Mouse (Mus musculus): ENCODE data around the gene Adk. TPM values are rescaled to one million over a fixed set of nuclear protein-coding genes. Genes with fewer than 3 reads are reported as not detected.

Gene Adk
- total and polyA plus RNA-seq, 3 experiments: 104 to 253 (median 212) TPM

DNA sequence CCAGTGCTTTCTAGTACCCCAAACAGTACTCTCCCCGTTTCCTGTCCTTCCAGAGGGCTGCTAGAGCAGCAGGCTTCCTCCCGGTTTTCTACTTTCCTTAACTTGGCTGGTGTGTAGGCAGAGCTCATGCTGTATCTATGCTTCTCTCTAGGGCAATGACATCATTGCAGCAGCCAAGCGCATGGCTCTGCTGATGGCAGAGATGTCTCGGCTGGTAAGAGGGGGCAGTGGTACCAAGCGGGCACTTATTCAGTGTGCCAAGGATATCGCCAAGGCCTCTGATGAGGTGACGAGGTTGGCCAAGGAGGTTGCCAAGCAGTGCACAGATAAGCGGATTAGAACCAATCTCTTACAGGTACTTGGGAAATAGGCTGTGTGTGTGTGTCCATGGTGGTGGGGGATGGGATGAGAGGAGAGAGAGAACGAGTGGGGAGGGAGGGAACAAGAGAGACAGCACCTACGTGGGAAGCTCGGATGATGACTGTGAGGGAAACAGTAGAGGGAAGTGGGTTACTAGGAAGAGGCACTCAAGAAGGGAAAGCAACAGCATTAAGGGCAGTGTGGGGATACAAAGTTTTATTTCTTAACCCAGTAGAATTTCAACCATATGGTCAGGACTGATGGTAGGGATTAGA, 23.2 kb upstream of the Adk start:
- Histone ChIP-seq H3K36me3 (ENCODE audit: control insufficient read depth, insufficient read depth, low read length) (peaks cover 40% of the 10 kb centered on the region), H3K4me3 (no peak overlapping the region), H3K27me3 (ENCODE audit: control insufficient read depth, insufficient read depth, low read length) (no peaks in the 10 kb centered on the region), H3K79me2 (replicated peaks; ENCODE audit: control insufficient read depth, insufficient read depth, low read length) (no peaks in the 10 kb centered on the region), H3K9ac (ENCODE audit: low read depth, low read length) (no peak overlapping the region), H3K27ac (no peak overlapping the region), H3K4me1 (ENCODE audit: control insufficient read depth, insufficient read depth, low read length) (peaks cover 4% of the 10 kb centered on the region)
- 60% methylated on average over 11 of the region's 11 CpGs for WGBS
- intact Hi-C loops (cut with DNase I): loop anchor here (10.0 kb wide), 1 partner anchor 224 kb away; no protein-coding TSS in a partner anchor
- no peak for DNase-seq
- TF ChIP-seq CTCF (IDR thresholded peaks at IDR 0.05) (no peak), EP300 (IDR thresholded peaks at IDR 0.05; ENCODE audit: insufficient read depth, low read depth, low read length) (no peak), POLR2A (IDR thresholded peaks at IDR 0.05; ENCODE audit: insufficient read depth, low read depth, low read length) (no peak)

DNA sequence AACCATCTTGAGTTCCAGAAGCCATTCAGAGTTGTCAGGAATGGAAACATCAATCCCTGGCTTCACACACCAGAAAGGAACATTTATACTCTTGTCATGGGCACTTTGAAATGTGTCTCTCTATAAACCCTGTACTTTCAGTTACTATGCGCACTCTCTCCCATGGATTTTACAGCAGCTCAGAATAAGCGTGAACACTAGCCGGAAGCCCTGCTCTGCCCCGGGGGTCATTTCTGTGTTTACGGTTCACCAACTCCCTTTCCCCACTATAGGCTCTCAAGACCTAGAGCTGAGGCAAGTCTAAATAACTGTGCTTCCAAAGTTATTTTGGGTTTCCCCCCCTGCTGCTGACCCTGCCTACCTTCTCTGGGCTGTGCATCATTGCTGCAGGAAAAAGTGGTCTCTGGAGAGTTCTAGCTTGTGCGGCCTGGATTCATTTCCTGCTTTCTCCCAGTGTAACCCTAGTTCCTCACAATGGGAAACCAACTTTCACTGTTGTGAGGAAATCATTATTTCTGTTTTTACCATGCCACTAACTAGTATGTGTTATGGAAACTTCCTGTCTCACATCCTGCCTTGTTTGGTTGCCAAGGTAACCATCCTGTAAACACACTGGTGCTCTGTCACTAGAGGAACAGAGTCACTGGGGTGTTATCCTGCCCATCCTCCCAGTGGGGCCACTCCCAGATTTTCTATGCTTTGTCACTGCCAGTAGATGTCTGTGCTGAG, 20.4 kb upstream of the Adk start:
- 49% methylated on average over 6 of the region's 6 CpGs for WGBS
- Histone ChIP-seq H3K79me2 (replicated peaks; ENCODE audit: control insufficient read depth, insufficient read depth, low read length) (no peaks in the 10 kb centered on the region), H3K9ac (ENCODE audit: low read depth, low read length) (no peak overlapping the region), H3K27ac (peak overlapping the region; percentile 80), H3K36me3 (ENCODE audit: control insufficient read depth, insufficient read depth, low read length) (peaks cover 38% of the 10 kb centered on the region), H3K27me3 (ENCODE audit: control insufficient read depth, insufficient read depth, low read length) (no peaks in the 10 kb centered on the region), H3K4me1 (ENCODE audit: control insufficient read depth, insufficient read depth, low read length) (peaks cover 4% of the 10 kb centered on the region), H3K4me3 (no peak overlapping the region)
- intact Hi-C loops (cut with DNase I): loop anchor here (2.0 kb wide), 1 partner anchor 15 kb away; no protein-coding TSS in a partner anchor
- TF ChIP-seq EP300 (IDR thresholded peaks at IDR 0.05; ENCODE audit: insufficient read depth, low read depth, low read length): no peak
- TF ChIP-seq CTCF (IDR thresholded peaks at IDR 0.05): 0 out of 2 replicates have a peak, but pooled peaks have one; percentile 17
- TF ChIP-seq POLR2A (IDR thresholded peaks at IDR 0.05; ENCODE audit: insufficient read depth, low read depth, low read length): no peak; the same call in 1 of the 2 replicates
- DNase-seq: peak; percentile 47 to 80

DNA sequence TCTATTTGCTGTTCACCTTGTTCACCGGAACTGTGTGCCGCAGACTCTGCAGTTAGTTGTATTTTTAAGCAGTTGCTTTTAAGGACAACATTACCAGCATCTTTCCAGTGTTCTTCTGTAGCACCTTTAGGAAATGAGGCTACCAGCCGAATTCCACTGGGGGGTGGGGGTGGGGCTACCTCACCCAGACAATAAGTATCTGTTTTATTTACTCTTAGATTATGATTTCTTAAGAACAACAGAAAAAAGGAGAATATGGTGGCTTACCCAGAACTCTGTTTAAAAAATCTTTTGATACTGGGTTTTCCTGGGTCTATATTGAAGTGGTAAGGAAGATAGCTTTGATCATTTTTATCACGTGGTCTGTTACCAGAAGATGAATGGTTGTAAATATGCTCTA, 18.1 kb upstream of the Adk start:
- no peak overlapping the region for H3K4me3 ChIP-seq
- peaks cover 33% of the 10 kb centered on the region for H3K36me3 ChIP-seq (ENCODE audit: control insufficient read depth, insufficient read depth, low read length)
- no peak overlapping the region for H3K27ac ChIP-seq
- H3K79me2 ChIP-seq (replicated peaks; ENCODE audit: control insufficient read depth, insufficient read depth, low read length): no peaks in the 10 kb centered on the region
- intact Hi-C loops (cut with DNase I): no loop called here
- TF ChIP-seq CTCF (IDR thresholded peaks at IDR 0.05) (no peak), EP300 (IDR thresholded peaks at IDR 0.05; ENCODE audit: insufficient read depth, low read depth, low read length) (no peak), POLR2A (IDR thresholded peaks at IDR 0.05; ENCODE audit: insufficient read depth, low read depth, low read length) (no peak)
- H3K9ac ChIP-seq (ENCODE audit: low read depth, low read length): no peak overlapping the region
- no peaks in the 10 kb centered on the region for H3K27me3 ChIP-seq (ENCODE audit: control insufficient read depth, insufficient read depth, low read length)
- DNase-seq: no peak
- WGBS: 71% methylated on average over 4 of the region's 4 CpGs
- peaks cover 4% of the 10 kb centered on the region for H3K4me1 ChIP-seq (ENCODE audit: control insufficient read depth, insufficient read depth, low read length)

DNA sequence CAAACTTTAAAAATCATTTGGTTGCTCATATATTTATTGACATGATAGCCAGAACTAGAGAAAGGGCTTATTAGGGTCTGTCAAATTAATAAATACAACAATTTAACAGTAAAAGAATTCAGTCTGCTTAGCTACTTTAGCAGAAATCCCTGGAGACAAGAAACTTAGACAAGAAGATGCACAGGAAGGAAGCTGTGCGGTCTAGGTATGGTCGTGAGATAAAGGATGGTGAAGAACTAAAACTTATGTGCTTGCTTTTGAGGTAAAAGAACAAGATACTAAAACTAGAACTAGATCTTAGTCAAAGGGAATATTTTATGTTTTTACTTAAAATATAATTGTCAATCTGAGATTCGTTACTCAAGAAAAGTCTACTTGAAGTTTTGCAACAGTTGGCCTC, 17.6 kb upstream of the Adk start:
- no peak for TF ChIP-seq EP300 (IDR thresholded peaks at IDR 0.05; ENCODE audit: insufficient read depth, low read depth, low read length)
- no peak for TF ChIP-seq POLR2A (IDR thresholded peaks at IDR 0.05; ENCODE audit: insufficient read depth, low read depth, low read length)
- TF ChIP-seq CTCF (IDR thresholded peaks at IDR 0.05): no peak
- Histone ChIP-seq H3K27me3 (ENCODE audit: control insufficient read depth, insufficient read depth, low read length) (no peaks in the 10 kb centered on the region), H3K4me1 (ENCODE audit: control insufficient read depth, insufficient read depth, low read length) (peaks cover 4% of the 10 kb centered on the region), H3K79me2 (replicated peaks; ENCODE audit: control insufficient read depth, insufficient read depth, low read length) (no peaks in the 10 kb centered on the region), H3K4me3 (no peak overlapping the region), H3K36me3 (ENCODE audit: control insufficient read depth, insufficient read depth, low read length) (peaks cover 38% of the 10 kb centered on the region), H3K27ac (no peak overlapping the region), H3K9ac (ENCODE audit: low read depth, low read length) (no peak overlapping the region)
- DNase-seq: no peak
- WGBS: 64% methylated on average over 3 of the region's 3 CpGs
- intact Hi-C loops (cut with DNase I): no loop called here

DNA sequence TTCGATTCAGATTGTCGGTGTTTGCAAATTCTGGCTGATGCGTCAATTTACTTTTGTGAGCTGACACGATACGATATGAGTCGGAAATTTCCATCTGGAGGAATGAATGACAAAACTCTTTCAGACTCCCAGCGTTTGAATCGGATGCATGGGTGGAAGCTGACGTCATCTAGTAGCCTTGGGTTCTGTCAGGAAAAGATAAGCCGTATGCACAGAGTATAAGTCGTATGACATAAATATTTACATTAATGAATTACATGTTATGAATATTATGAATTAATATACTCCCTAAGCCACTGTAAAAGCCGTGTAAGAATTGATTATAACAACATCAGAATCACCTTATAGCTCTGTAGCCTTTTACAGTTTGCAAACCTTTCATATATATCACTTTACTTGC, 13.3 kb upstream of the Adk start:
- no peaks in the 10 kb centered on the region for H3K27me3 ChIP-seq (ENCODE audit: control insufficient read depth, insufficient read depth, low read length)
- 33% methylated on average over 12 of the region's 12 CpGs for WGBS
- H3K9ac ChIP-seq (ENCODE audit: low read depth, low read length): no peak overlapping the region
- H3K79me2 ChIP-seq (replicated peaks; ENCODE audit: control insufficient read depth, insufficient read depth, low read length): no peaks in the 10 kb centered on the region; the same call in 1 of the 2 replicates
- no peak for DNase-seq
- TF ChIP-seq EP300 (IDR thresholded peaks at IDR 0.05; ENCODE audit: insufficient read depth, low read depth, low read length) (no peak), POLR2A (IDR thresholded peaks at IDR 0.05; ENCODE audit: insufficient read depth, low read depth, low read length) (no peak), CTCF (IDR thresholded peaks at IDR 0.05) (no peak)
- H3K27ac ChIP-seq: no peak overlapping the region
- intact Hi-C loops (cut with DNase I): no loop called here
- H3K4me1 ChIP-seq (ENCODE audit: control insufficient read depth, insufficient read depth, low read length): peaks cover under 1% of the 10 kb centered on the region
- H3K4me3 ChIP-seq: no peak overlapping the region
- H3K36me3 ChIP-seq (ENCODE audit: control insufficient read depth, insufficient read depth, low read length): peaks cover 11% of the 10 kb centered on the region

DNA sequence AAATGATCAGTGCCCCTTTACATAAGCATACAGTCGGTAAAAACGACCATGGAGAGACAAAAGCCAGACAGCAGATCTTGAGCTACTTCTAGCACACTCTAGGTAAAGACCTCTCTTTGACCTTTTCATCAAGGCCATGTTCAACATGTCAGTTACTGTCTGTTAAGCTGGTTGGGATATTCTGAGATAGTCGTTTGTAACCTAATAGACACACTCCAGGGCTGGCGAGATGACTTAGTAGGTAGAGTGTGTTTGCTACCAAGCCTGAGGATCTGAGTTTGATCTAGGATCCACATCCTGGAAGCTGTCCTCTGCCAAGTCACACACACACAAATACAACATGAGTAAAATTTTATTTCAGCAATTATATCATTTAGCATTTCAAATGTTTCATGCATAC, 12.8 kb upstream of the Adk start:
- Histone ChIP-seq H3K27me3 (ENCODE audit: control insufficient read depth, insufficient read depth, low read length) (no peaks in the 10 kb centered on the region), H3K4me3 (no peak overlapping the region), H3K27ac (no peak overlapping the region), H3K79me2 (replicated peaks; ENCODE audit: control insufficient read depth, insufficient read depth, low read length) (no peaks in the 10 kb centered on the region; the same call in 1 of the 2 replicates), H3K4me1 (ENCODE audit: control insufficient read depth, insufficient read depth, low read length) (no peaks in the 10 kb centered on the region), H3K36me3 (ENCODE audit: control insufficient read depth, insufficient read depth, low read length) (peaks cover 6% of the 10 kb centered on the region), H3K9ac (ENCODE audit: low read depth, low read length) (no peak overlapping the region)
- 34% methylated on average over 4 of the region's 4 CpGs for WGBS
- TF ChIP-seq POLR2A (IDR thresholded peaks at IDR 0.05; ENCODE audit: insufficient read depth, low read depth, low read length) (no peak), EP300 (IDR thresholded peaks at IDR 0.05; ENCODE audit: insufficient read depth, low read depth, low read length) (no peak), CTCF (IDR thresholded peaks at IDR 0.05) (no peak)
- no peak for DNase-seq
- intact Hi-C loops (cut with DNase I): no loop called here

Data from heart, adult 2 months (tissue).